Mouse (Mus musculus) heart, embryonic 13.5 days (tissue): ENCODE measurements at regions not wholly inside any gene's neighbourhood (a gene's known extent, or its start where the extent isn't known, plus 50 kb on each side); places are given as distances from the start of the nearest gene placed in this dataset.

ENCODE experiments used
- ATAC-seq: fragments of 200-750 bp; cut with Nextera tagmentation; 2 replicates; pipeline ENCODE4 v1.8.0; 2017; ENCODE audit warnings: moderate TSS enrichment; ENCODE audit not compliant: insufficient number of reproducible peaks, low FRiP score, low TSS enrichment; ENCODE audit errors: extremely low read depth
- H3K27ac ChIP-seq: fragments of 300-500 bp; sonication (generic); replicated peaks from 2 replicates; pipeline ENCODE4 v1.5.1; 2015; ENCODE audit warnings: moderate library complexity, mild to moderate bottlenecking, inconsistent platforms
- H3K27me3 ChIP-seq: fragments of 300-500 bp; sonication (generic); replicated peaks from 2 replicates; pipeline ENCODE4 v1.6.1; 2015; ENCODE audit warnings: mild to moderate bottlenecking, inconsistent platforms
- H3K36me3 ChIP-seq: fragments of 300-500 bp; sonication (generic); 2 replicates; pipeline ENCODE4 v1.6.1; 2015; ENCODE audit warnings: mild to moderate bottlenecking, inconsistent platforms
- H3K4me1 ChIP-seq: fragments of 300-500 bp; sonication (generic); 2 replicates; pipeline ENCODE4 v1.6.1; 2015; ENCODE audit warnings: inconsistent platforms
- H3K4me2 ChIP-seq: fragments of 300-500 bp; sonication (generic); 2 replicates; pipeline ENCODE4 v1.6.1; 2015; ENCODE audit warnings: inconsistent platforms, mild to moderate bottlenecking, moderate library complexity
- H3K4me3 ChIP-seq: fragments of 300-500 bp; sonication (generic); 2 replicates; pipeline ENCODE4 v1.5.1; 2015; ENCODE audit warnings: moderate library complexity, mild to moderate bottlenecking, inconsistent platforms
- H3K9ac ChIP-seq: fragments of 300-500 bp; sonication (generic); 2 replicates; pipeline ENCODE4 v1.6.1; 2015; ENCODE audit warnings: inconsistent platforms, mild to moderate bottlenecking, moderate library complexity
- H3K9me3 ChIP-seq: fragments of 300-500 bp; sonication (generic); 2 replicates; pipeline ENCODE4 v1.6.1; 2016; ENCODE audit warnings: inconsistent platforms
- WGBS: fragments of 180-500 bp; shearing (Covaris S2); methylation state at CpG from one replicate; pipeline ENCODE4 v1.1.7; 2015; ENCODE audit warnings: mixed read lengths; 5-methylcytosine and 5-hydroxymethylcytosine counted together

DNA sequence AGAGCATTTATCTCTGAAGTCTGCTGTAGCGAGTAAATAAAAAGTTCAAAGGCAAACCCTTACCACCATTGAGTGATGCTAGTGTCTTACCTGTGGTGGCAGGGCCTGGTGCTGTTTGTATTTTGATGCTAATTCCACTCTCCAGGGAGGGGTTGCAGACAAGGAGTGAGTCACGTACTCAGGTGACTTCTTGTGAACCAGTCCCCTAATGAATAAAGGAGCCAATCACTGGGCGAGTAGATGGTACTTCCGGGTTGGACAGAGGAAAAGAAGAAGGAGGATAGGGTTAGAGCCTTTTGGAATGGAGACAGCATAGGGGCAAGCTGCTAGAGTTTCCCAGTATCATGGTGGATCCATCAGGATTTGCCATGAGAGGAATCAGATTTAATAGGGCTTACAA is 370.5 kb downstream of the Adam3 start:
- ATAC-seq, result no peak
- H3K9ac ChIP-seq, result no peak overlapping the region
- WGBS, result 75% methylated on average over 4 of the region's 4 CpGs
- peaks cover 12% of the 10 kb centered on the region; the same call in 1 of the 2 replicates for H3K4me1 ChIP-seq
- no peak overlapping the region for H3K4me3 ChIP-seq
- no peak overlapping the region for H3K27ac ChIP-seq
- H3K9me3 ChIP-seq, result peaks cover 4% of the 10 kb centered on the region; the same call in 1 of the 2 replicates
- H3K4me2 ChIP-seq, result no peak overlapping the region
- H3K27me3 ChIP-seq, result no peaks in the 10 kb centered on the region
- H3K36me3 ChIP-seq, result no peaks in the 10 kb centered on the region

- Histone ChIP-seq H3K9ac (no peak overlapping the region), H3K9me3 (no peaks in the 10 kb centered on the region), H3K4me3 (no peak overlapping the region), H3K4me2 (no peak overlapping the region), H3K4me1 (peaks cover 10% of the 10 kb centered on the region; the same call in 1 of the 2 replicates), H3K27ac (no peak overlapping the region), H3K27me3 (no peaks in the 10 kb centered on the region), H3K36me3 (no peaks in the 10 kb centered on the region)
- ATAC-seq, result no peak
- 67% methylated on average over 7 of the region's 7 CpGs for WGBS
Measured at GRCm38 (mm10) chr8:24353842-24354241, 371.8 kb downstream of the Adam3 start.

DNA sequence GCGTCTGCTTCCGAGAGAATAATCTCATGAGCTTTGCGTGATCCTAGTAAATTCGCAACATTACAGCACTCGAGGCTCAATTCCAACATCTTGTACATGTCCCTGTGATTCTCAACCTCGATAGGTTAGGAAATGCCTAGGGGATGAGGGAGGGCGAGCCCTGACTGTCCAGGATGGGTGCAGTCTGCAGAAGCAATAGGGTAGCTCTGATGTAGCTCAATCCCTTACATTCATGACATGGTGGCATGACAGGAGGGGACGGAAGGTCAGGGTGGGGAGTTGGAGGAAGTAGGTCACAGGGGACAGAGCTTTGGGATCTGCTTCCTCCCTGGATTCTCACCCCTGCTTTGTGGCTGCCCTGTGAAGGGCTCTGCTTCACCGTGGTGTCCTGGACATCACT is 373.3 kb downstream of the Adam3 start:
- Histone ChIP-seq H3K4me2 (peak overlapping the region; percentile 53; the same call in 1 of the 2 replicates), H3K4me3 (no peak overlapping the region)
- WGBS, result 58% methylated on average over 9 of the region's 9 CpGs

GRCm38 (mm10) chr8:24351760-24352159 is 373.9 kb downstream of the Adam3 start:
- no peaks in the 10 kb centered on the region for H3K36me3 ChIP-seq
- H3K4me2 ChIP-seq, result peak overlapping the region; percentile 53
- H3K9me3 ChIP-seq, result no peaks in the 10 kb centered on the region
- ATAC-seq, result no peak
- no peak overlapping the region for H3K27ac ChIP-seq
- H3K4me3 ChIP-seq, result peak overlapping the region; percentile 5; the same call in 1 of the 2 replicates
- H3K27me3 ChIP-seq, result no peaks in the 10 kb centered on the region
- peaks cover 10% of the 10 kb centered on the region; the same call in 1 of the 2 replicates for H3K4me1 ChIP-seq
- 12% methylated on average over 6 of the region's 6 CpGs for WGBS
- H3K9ac ChIP-seq, result 0 out of 2 replicates have a peak overlapping the region, but pooled peaks have one; percentile 38

More for the DNA sequence above, 373.3 kb downstream of the Adam3 start:
- Histone ChIP-seq H3K36me3 (no peaks in the 10 kb centered on the region), H3K27ac (no peak overlapping the region), H3K27me3 (no peaks in the 10 kb centered on the region), H3K9me3 (no peaks in the 10 kb centered on the region), H3K9ac (no peak overlapping the region), H3K4me1 (peaks cover 10% of the 10 kb centered on the region; the same call in 1 of the 2 replicates)
- no peak for ATAC-seq

- no peak for ATAC-seq
- no peak overlapping the region for H3K4me3 ChIP-seq
- H3K9me3 ChIP-seq, result no peaks in the 10 kb centered on the region
- H3K4me2 ChIP-seq, result no peak overlapping the region
- H3K27me3 ChIP-seq, result no peaks in the 10 kb centered on the region
- no peak overlapping the region for H3K27ac ChIP-seq
- 59% methylated on average over 6 of the region's 6 CpGs for WGBS
- H3K36me3 ChIP-seq, result no peaks in the 10 kb centered on the region
- no peak overlapping the region for H3K9ac ChIP-seq
- peaks cover under 1% of the 10 kb centered on the region; the same call in 1 of the 2 replicates for H3K4me1 ChIP-seq
Measured at GRCm38 (mm10) chr8:24346390-24347113, 379.1 kb downstream of the Adam3 start.

DNA sequence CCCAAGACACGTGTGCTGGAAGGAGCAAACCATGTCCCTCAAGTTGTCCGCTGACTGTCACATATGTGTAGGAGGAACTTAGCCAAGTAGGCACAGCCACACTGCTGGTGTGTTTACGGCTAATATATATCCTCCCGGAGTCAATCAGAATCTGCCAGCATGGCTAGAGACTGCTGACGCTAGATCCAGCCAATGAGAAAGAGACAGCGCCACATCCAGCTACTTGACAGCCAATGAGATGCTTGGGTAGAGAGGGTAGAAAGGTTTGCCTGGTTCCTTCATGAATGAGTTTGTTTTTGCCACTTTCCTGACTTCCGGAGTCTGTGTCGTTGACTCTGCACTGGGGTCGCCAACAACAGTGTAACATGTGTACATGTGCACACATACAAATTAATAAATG is 387.0 kb downstream of the Adam3 start:
- Histone ChIP-seq H3K9ac (no peak overlapping the region), H3K4me2 (no peak overlapping the region), H3K36me3 (no peaks in the 10 kb centered on the region), H3K27me3 (no peaks in the 10 kb centered on the region), H3K4me1 (no peaks in the 10 kb centered on the region), H3K27ac (no peak overlapping the region), H3K4me3 (no peak overlapping the region), H3K9me3 (no peaks in the 10 kb centered on the region)
- 84% methylated on average over 9 of the region's 9 CpGs for WGBS
- no peak for ATAC-seq

- Histone ChIP-seq H3K36me3 (no peaks in the 10 kb centered on the region), H3K27me3 (no peaks in the 10 kb centered on the region), H3K9ac (no peak overlapping the region), H3K4me3 (no peak overlapping the region), H3K4me1 (no peaks in the 10 kb centered on the region), H3K9me3 (no peaks in the 10 kb centered on the region), H3K27ac (no peak overlapping the region), H3K4me2 (no peak overlapping the region)
- no peak for ATAC-seq
- WGBS, result 42% methylated on average over 6 of the region's 6 CpGs
Measured at GRCm38 (mm10) chr8:24337635-24338034, 388.0 kb downstream of the Adam3 start.

DNA sequence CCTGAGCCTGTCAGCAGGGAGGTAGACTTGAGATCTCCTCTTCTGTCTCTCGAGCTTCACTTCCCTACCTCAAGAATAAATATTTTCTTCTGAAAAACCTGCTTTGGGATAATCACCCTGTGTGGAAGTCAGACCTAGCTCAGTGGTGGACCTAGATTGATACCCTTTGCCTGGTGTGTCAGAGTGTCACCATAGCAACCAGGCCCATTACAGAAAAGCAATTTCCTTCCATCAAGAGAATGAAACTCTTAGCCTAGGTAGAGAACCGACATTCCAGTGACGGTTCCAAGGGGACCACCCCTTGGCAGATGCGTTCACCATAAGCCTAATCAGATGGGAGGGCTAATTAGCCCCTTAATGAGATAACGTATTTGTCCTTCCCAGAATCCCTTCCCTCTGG is 389.9 kb downstream of the Adam3 start:
- WGBS, result 53% methylated on average over 5 of the region's 5 CpGs
- H3K4me3 ChIP-seq, result no peak overlapping the region
- no peak overlapping the region for H3K9ac ChIP-seq
- H3K4me2 ChIP-seq, result no peak overlapping the region
- H3K27ac ChIP-seq, result no peak overlapping the region
- no peaks in the 10 kb centered on the region for H3K36me3 ChIP-seq
- no peaks in the 10 kb centered on the region for H3K9me3 ChIP-seq
- ATAC-seq, result no peak
- no peaks in the 10 kb centered on the region for H3K4me1 ChIP-seq
- no peaks in the 10 kb centered on the region for H3K27me3 ChIP-seq

DNA sequence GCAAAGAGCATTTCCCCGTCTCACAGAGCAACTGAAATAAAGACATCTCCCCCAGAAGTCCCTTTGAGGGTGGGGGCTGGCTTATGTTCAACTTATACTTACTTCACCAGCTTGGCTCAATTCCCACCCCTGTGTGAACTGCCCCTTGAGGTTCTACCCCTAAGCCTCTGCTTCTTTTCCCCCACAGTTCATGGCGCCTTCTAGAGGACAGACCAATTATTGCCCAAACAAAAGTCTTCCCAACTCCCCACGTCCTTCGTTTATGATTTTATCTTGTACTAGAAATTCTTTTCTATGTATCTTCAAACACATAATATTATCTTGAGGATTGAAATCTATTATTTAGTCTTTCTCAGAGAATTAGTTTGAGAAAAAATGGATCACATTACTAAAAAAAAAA is 391.9 kb downstream of the Adam3 start:
- Histone ChIP-seq H3K4me3 (no peak overlapping the region), H3K27ac (no peak overlapping the region), H3K36me3 (no peaks in the 10 kb centered on the region), H3K9ac (no peak overlapping the region), H3K27me3 (no peaks in the 10 kb centered on the region), H3K4me1 (no peaks in the 10 kb centered on the region), H3K4me2 (no peak overlapping the region), H3K9me3 (no peaks in the 10 kb centered on the region)
- ATAC-seq, result no peak
- 67% methylated on average over 4 of the region's 4 CpGs for WGBS

- Histone ChIP-seq H3K4me3 (no peak overlapping the region), H3K4me2 (no peak overlapping the region), H3K4me1 (no peaks in the 10 kb centered on the region), H3K27ac (no peak overlapping the region), H3K36me3 (no peaks in the 10 kb centered on the region), H3K9ac (no peak overlapping the region), H3K9me3 (no peaks in the 10 kb centered on the region), H3K27me3 (no peaks in the 10 kb centered on the region)
- ATAC-seq, result no peak
- 73% methylated on average over 4 of the region's 4 CpGs for WGBS
Measured at GRCm38 (mm10) chr8:24310893-24311292, 414.8 kb downstream of the Adam3 start.

DNA sequence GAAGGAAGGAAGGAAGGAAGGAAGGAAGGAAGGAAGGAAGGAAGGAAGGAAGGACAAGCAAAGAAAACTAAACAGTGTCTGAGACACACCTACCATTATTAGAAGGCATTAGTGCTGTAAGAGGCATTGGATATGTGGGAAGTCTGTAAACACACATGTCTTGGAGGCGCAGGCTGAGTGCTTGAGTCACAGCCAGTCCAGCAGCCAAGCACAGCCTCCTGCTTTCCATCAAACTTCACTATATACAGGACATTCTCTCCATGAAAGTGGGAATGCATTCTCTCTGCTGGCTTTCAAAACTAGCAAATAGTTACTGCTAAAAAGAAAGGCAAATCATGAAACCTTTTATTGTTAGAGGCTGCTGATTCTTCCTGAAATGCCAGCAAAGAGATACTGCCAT is 431.1 kb downstream of the Adam3 start:
- Histone ChIP-seq H3K27ac (no peak overlapping the region), H3K9ac (no peak overlapping the region), H3K36me3 (no peaks in the 10 kb centered on the region), H3K27me3 (no peaks in the 10 kb centered on the region), H3K4me3 (no peak overlapping the region), H3K4me2 (no peak overlapping the region), H3K4me1 (no peaks in the 10 kb centered on the region; the same call in 1 of the 2 replicates), H3K9me3 (peaks cover 13% of the 10 kb centered on the region)
- ATAC-seq, result no peak
- WGBS, result 56% methylated on average over 1 of the region's 1 CpGs

DNA sequence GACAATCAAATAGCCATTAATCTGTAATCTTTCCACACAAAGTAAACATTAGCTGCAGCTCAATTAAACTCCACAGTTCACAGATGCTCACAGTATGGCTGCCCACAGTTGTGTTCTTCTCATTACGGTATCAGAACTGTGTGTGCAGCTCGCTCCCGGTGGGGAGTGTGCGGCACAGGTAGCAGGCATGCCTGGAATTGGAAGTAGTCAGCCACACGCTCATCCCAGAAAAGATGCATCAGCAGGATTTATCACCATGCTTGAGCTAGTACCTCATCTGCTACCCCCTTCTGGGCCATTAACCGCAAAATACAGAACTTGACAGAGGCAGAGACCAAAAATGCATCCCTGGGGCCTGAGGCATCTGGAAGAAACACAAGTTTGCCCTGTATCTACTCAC is 437.8 kb downstream of the Adam3 start:
- WGBS, result 91% methylated on average over 6 of the region's 6 CpGs
- ATAC-seq, result no peak
- Histone ChIP-seq H3K27ac (no peak overlapping the region), H3K27me3 (no peaks in the 10 kb centered on the region), H3K36me3 (no peaks in the 10 kb centered on the region), H3K4me3 (no peak overlapping the region), H3K9ac (no peak overlapping the region), H3K4me1 (no peaks in the 10 kb centered on the region), H3K9me3 (peaks cover 13% of the 10 kb centered on the region), H3K4me2 (no peak overlapping the region)
